Mouse (Mus musculus) G1E (cell line): Measurements from ENCODE around the gene Kalrn.

Experiments used
- CTCF ChIP-seq: IDR thresholded peaks from 2 replicates; pipeline ENCODE4 v1.5.1; 2012; ENCODE audit warnings: low read depth, low read length, inconsistent platforms, mixed read lengths
- GATA1 ChIP-seq: IDR thresholded peaks from 2 replicates; pipeline ENCODE4 v1.6.1; 2012; ENCODE audit warnings: borderline replicate concordance, low read length, inconsistent platforms, mixed read lengths

- no peak for TF ChIP-seq GATA1
- TF ChIP-seq CTCF, result no peak
Measured at GRCm38 (mm10) chr16:34036327-34037047, 536.8 kb downstream of the Kalrn start.
